Mouse (Mus musculus): Measurements from ENCODE around the gene Sdhaf4. TPM values are rescaled to one million over a fixed set of nuclear protein-coding genes. Genes with fewer than 3 reads are reported as not detected.

The Sdhaf4 gene
- total and polyA plus RNA-seq, 2 experiments from 2014 or later = 16.1 to 127 TPM

DNA sequence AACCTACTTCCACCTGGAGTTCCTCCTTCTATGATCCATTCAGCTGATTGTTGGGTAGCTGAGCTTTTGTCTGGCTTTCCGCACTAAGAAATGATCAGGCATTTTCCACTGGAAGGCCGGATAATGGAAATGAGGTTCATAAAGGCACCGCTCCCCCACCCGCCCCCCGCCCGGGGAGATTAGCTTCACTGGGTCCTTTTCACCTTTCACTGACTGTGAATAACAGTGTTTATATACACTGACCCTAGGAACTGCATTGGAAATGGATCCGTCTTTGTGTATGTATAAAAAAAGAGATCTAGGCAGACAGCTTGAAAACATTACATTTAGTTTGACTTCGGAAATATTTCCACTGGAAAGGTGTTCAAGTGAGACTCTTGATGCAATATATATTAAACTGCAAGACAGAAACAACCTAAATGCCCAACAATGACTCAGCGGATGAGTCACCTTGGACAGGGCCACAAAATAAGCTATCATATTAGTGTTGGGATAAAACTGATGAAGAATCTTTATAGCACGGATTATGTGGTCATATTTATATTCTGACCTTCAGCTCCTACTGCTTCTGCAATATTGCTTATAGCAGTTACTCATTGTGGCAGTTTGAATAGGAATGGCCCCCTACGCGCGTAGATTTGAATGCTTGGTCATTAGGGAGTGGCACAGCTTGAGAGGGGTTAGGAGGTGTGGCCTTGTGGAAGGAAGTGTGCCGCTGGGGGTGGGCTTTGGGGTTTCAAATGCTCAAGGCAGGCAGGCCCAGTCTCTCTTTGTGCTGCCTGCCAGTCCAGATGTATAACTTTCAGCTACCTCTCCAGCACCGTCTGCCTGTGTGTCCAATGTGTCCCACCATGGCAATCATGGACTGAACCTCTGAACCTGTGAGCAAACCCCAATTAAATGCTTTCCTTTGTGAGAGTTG, 56.4 kb downstream of the Sdhaf4 start:
- no peak overlapping the region for H3K27ac ChIP-seq (ENCODE audit: low read depth)
- H3K4me2 ChIP-seq (ENCODE audit: low read depth, low read length) = no peak overlapping the region
- no peaks in the 10 kb centered on the region for H3K9me3 ChIP-seq (replicated peaks; ENCODE audit: control insufficient read depth, low read length)
- H3K4me1 ChIP-seq (ENCODE audit: control insufficient read depth, insufficient read depth) = no peaks in the 10 kb centered on the region
- DNase-seq (ENCODE audit: low spot score) (no peak), ATAC-seq (ENCODE audit: insufficient read depth, low read depth) (no peak)
- 82% methylated on average over 15 of the region's 15 CpGs for WGBS
- no peak overlapping the region for H3K4me3 ChIP-seq (ENCODE audit: low read depth, low read length)
- no peaks in the 10 kb centered on the region for H3K36me3 ChIP-seq (replicated peaks; ENCODE audit: control insufficient read depth, insufficient read depth, low read length)
- TF ChIP-seq CTCF (IDR thresholded peaks at IDR 0.05; ENCODE audit: low read depth) (no peak), EP300 (IDR thresholded peaks at IDR 0.05; ENCODE audit: low read depth) (no peak)
- no peak overlapping the region for H3K9ac ChIP-seq (replicated peaks; ENCODE audit: low read depth, low read length)
- no peaks in the 10 kb centered on the region for H3K27me3 ChIP-seq (ENCODE audit: control insufficient read depth, insufficient read depth, low read length)

DNA sequence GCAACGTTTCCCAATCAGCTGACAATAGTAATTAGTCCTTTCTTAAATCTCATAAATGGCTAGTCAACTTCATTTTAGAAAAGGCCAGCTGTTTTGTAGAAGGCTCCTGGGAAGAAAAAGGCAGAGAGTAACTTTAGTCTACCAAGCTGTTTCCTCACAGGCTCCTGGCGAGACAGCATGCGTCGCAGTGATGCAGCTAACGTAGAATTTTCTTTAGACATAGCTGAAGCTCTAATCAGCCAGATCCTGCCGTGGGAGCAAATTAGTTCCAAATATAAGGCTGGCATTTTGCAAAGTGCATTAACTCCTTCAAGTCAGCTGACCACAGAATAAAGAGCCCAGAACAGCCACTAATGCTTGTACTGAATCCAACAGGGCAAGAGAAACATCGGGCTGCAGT, 57.2 kb downstream of the Sdhaf4 start:
- DNase-seq (ENCODE audit: low spot score) (no peak), ATAC-seq (ENCODE audit: insufficient read depth, low read depth) (no peak)
- Histone ChIP-seq H3K27me3 (ENCODE audit: control insufficient read depth, insufficient read depth, low read length) (no peaks in the 10 kb centered on the region), H3K4me2 (ENCODE audit: low read depth, low read length) (no peak overlapping the region), H3K27ac (ENCODE audit: low read depth) (no peak overlapping the region), H3K36me3 (replicated peaks; ENCODE audit: control insufficient read depth, insufficient read depth, low read length) (no peaks in the 10 kb centered on the region), H3K9me3 (replicated peaks; ENCODE audit: control insufficient read depth, low read length) (no peaks in the 10 kb centered on the region), H3K4me1 (ENCODE audit: control insufficient read depth, insufficient read depth) (no peaks in the 10 kb centered on the region), H3K9ac (replicated peaks; ENCODE audit: low read depth, low read length) (no peak overlapping the region), H3K4me3 (ENCODE audit: low read depth, low read length) (no peak overlapping the region)
- 72% methylated on average over 7 of the region's 7 CpGs for WGBS
- TF ChIP-seq EP300 (IDR thresholded peaks at IDR 0.05; ENCODE audit: low read depth) (no peak), CTCF (IDR thresholded peaks at IDR 0.05; ENCODE audit: low read depth) (no peak)

Other genes with a start within 250 kb of the Sdhaf4 start
- gene B3gat2, start 243.9 kb downstream of the Sdhaf4 start, total RNA-seq (2014; rRNA removed; ENCODE audit: low replicate concordance) = not detected in 2 replicates
- gene B3gat2, start 243.9 kb downstream of the Sdhaf4 start, polyA plus RNA-seq (2015; fragmentation: Nextera tagmentation; extraction: Ambion mirVana) = 0.16 and 0.22 TPM in 2 replicates
- 25.4 and 27.4 TPM in 2 replicates for gene Smap1, start 83.3 kb downstream of the Sdhaf4 start, total RNA-seq (2014; rRNA removed; ENCODE audit: low replicate concordance)
- gene Smap1, start 83.3 kb downstream of the Sdhaf4 start, polyA plus RNA-seq (2015; fragmentation: Nextera tagmentation; extraction: Ambion mirVana) = 23.0 and 27.8 TPM in 2 replicates
- 25.2 and 36.7 TPM in 2 replicates for gene Fam135a, start 94.7 kb upstream of the Sdhaf4 start, total RNA-seq (2014; rRNA removed; ENCODE audit: low replicate concordance)
- gene Fam135a, start 94.7 kb upstream of the Sdhaf4 start, polyA plus RNA-seq (2015; fragmentation: Nextera tagmentation; extraction: Ambion mirVana) = 16.7 and 18.0 TPM in 2 replicates
- 0.50 and 1.3 TPM in 2 replicates for gene Col9a1, start 172.0 kb upstream of the Sdhaf4 start, total RNA-seq (2014; rRNA removed; ENCODE audit: low replicate concordance)
- 1.4 and 1.7 TPM in 2 replicates for gene Col9a1, start 172.0 kb upstream of the Sdhaf4 start, polyA plus RNA-seq (2015; fragmentation: Nextera tagmentation; extraction: Ambion mirVana)